Mouse (Mus musculus) cerebellum, postnatal 14 days (tissue): ENCODE measurements around the gene Duoxa1.

Source experiments
- DNase-seq, 2 experiments: peaks; one replicate each; pipeline ENCODE4 v3.0.0; 2021; ENCODE audit warnings: mixed read lengths in 2 of 2

Duoxa1 gene

DNA sequence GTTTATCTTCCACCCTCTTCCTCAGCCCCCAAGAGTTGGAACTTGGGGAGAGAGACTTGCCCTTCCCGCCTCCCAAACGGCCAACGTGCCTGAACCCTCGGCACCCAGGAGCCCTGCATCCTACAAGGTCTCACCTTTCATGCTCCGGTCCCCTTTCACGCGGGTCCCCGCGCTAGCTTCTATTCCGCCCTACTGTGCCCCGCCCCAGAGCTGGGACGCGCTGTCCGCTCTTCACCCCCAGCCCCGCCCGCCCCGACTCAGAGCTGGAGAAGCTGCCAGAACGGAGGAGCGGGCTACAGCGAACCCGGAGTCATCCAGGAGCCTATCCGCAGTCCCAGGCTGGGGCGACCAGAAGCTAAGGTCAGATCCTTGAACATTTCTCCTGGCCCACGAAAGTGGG lies at the start of gene Duoxa1:
Duoxa1 (minus strand) TSS at position 195 of the 400 bp plus-strand sequence.
- DNase-seq: peak in 1 of 2 experiments; percentile 25

- peak; percentile 58 to 61 for DNase-seq
Observed at GRCm38 (mm10) chr2:122362622-122363523, 49.3 kb upstream of the Duoxa1 start.

DNA sequence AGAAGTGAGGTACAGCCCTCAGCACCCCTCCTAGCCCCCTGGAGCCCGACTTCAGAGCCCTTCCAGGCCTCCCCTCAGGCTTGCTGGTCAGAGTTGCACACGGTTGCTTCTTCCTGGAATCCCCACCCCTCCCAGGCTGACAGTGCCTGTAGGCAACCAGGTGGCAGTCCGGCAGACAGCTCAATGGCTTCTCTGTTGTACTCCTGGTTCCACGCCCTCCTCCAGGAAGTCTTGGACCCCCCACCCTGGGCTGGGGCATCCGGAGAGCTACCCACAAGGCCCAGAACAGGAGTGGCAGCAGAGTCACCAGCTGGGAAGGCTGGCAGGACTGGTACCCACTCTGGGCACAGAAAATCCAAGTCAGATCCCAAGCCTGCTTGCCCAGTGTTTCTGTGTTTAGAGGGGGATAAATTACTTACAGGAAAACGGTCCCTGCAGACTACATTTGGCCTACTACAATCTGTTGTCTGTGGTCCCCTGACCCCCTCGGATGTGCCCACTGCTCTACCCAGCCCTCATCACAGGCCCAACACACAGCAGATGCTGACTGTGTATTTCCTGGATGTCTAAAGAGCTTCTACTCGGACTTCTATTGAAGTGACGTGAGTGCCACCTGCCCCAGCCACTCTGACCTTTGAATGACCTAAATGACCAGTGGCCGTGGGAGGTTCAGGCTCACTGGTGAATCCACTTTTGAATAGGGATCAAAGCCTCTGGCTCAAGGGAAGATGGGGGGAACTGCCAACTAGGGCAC lies 48.5 kb upstream of the Duoxa1 start:
- peak; percentile 65 to 75 for DNase-seq

GRCm38 (mm10) chr2:122361181-122361580 lies 47.7 kb upstream of the Duoxa1 start:
- DNase-seq: peak in 1 of 2 experiments; percentile 35

DNA sequence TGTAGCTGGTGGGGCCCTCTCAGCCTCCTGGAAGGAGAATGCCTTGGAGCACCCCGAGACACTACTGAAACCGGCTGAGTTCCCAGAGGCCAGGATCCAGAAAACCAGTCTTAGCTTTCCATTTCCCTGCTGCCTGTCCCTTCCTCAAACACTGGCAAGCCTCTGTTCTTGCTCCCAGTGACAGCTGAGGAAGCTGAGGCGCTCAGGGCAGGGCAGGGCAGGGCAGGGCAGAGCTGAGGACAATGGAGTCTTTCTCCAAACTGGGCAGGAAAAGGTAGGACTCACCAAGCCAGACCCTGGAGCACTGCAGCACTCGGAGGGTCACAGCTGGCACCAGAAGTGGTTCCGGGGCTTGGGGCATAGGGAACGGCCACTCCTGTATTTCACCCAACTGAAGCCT lies 46.8 kb upstream of the Duoxa1 start:
- peak in 1 of 2 experiments; percentile 20 for DNase-seq

- DNase-seq: peak; percentile 28 to 37
Observed at GRCm38 (mm10) chr2:122356187-122356586, 42.7 kb upstream of the Duoxa1 start.

GRCm38 (mm10) chr2:122355389-122355788 lies 41.9 kb upstream of the Duoxa1 start:
- DNase-seq: peak in 1 of 2 experiments; percentile 27

DNA sequence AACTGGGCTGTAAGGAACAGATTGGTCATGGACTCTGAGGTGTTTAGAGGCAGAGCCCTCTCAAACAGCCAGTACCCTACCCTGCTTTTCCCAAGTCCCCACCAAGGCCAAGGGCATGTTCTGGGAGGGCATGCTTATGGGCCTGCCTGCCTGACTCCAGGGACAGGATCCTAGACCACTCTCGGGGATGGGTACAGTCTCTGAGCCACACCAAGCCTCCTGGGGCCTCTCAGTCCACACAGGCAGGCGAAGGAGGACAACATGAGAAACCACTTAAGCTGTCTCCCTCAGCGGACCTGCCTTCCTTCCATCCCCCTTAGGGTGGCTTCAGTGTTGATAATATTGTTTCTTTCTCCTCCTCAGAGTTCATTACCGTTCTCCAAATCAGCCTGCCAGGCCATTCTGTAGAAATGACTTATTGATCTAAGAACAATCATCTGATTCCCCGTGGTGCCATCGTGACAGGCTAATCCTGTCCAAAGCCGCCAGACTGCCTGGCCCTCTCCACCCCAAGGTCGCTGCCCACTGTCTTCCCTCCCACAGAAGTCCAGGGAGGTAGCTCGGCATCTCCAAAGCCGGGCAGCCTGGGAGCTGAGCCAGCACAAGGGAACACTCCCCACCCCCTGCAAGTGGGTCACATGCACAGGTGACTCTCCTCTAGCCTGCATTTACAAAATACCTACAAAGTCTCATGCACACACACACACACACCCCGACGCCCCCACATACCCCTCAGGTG lies 40.8 kb upstream of the Duoxa1 start:
- DNase-seq: peak; percentile 66 to 72

- peak; percentile 33 to 36 for DNase-seq
Observed at GRCm38 (mm10) chr2:122353765-122354164, 40.2 kb upstream of the Duoxa1 start.

GRCm38 (mm10) chr2:122352992-122353391 lies 39.5 kb upstream of the Duoxa1 start:
- peak; percentile 52 to 67 for DNase-seq

- peak; percentile 76 to 83 for DNase-seq
Observed at GRCm38 (mm10) chr2:122351931-122352329, 38.4 kb upstream of the Duoxa1 start.

DNA sequence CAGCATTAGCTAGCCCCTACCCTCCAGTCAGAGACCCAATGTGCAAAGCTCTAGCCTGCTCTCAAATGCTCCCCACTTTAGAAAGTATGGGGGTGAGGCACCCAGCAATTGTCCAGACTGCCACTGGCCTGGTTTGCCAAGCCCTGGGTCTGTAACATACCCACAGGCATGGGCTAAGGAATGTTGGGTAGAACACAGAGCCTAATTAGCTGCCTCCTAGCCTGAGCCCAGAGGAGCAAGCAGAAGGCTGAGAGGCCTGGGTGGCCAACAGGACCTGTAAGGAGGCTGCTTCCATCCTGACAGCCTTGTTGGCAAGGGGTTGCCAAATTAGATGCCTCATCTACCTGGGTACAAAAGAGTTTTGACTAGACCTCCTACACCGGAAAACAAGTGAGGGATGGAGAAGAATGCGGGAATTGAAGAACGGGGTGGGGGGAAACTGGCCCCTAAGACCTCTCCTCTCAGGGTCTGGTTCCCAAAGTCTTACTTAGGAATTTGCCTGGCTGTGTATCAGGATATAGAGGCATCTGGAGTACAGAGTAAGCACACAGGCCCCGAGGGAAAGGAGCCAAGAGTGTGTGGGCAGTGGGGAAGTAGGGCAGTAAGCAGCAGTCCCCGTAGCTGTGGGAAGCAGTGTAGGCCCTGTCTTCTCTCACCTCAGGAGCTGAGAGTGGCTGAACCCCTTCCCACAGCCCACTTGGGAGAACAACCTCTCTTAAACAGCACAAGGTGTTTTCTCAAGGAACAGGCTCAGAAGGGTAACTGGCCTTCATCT lies 37.8 kb upstream of the Duoxa1 start:
- DNase-seq: peak; percentile 50 to 56

- peak; percentile 41 to 66 for DNase-seq
Observed at GRCm38 (mm10) chr2:122349136-122349785, 35.7 kb upstream of the Duoxa1 start.

GRCm38 (mm10) chr2:122348531-122349131 lies 35.1 kb upstream of the Duoxa1 start:
- peak; percentile 94 to 95 for DNase-seq

DNA sequence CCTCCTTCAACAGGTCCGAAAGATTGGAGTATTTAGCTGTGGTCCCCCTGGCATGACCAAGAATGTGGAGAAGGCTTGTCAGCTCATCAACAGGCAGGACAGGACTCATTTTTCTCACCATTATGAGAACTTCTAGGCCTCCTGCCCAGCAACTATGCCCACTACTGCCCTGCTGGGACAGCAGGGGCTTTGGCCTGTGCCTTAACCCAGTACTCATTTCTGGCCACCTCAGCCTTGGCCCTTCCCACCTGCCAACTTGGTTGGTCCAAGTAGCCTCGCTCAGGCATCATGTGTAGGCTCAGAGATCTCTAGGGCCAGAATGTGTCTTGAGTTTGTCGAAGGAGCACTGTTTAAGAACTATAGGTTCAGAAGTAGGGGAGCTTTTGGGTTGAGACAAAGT lies 33.7 kb upstream of the Duoxa1 start:
- peak; percentile 32 to 44 for DNase-seq

DNA sequence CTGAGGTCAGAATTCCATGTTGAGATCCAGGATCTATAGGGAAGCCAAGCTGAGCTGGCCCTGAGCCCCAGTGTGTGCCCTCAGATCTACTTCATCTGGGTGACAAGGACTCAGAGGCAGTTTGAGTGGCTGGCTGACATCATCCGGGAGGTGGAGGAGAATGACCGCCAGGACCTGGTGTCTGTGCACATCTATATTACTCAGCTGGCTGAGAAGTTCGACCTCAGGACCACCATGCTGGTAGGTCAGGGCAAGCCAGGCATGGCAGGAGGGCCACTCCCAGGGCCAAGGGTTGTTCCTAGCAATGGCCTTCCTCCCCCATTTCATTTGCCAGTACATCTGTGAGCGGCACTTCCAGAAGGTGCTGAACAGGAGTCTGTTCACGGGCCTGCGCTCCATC lies 32.6 kb upstream of the Duoxa1 start:
- peak; percentile 39 to 51 for DNase-seq

- peak; percentile 57 to 63 for DNase-seq
Observed at GRCm38 (mm10) chr2:122345106-122345893, 31.8 kb upstream of the Duoxa1 start.

DNA sequence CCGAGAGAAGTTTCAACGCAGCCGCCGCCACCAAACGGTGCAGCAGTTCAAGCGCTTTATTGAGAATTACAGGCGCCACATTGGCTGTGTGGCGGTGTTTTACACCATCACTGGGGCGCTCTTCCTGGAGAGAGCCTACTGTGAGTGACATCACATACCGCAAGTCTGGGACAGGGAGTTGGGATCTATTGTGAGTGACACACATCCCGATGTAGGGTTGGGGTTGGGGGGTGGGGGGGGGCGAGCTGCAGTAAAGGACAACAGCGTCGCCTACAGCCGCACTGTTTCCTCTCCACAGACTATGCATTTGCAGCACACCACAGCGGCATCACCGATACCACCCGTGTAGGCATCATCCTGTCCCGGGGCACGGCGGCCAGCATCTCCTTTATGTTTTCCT lies 23.8 kb upstream of the Duoxa1 start:
- DNase-seq: no peak

DNA sequence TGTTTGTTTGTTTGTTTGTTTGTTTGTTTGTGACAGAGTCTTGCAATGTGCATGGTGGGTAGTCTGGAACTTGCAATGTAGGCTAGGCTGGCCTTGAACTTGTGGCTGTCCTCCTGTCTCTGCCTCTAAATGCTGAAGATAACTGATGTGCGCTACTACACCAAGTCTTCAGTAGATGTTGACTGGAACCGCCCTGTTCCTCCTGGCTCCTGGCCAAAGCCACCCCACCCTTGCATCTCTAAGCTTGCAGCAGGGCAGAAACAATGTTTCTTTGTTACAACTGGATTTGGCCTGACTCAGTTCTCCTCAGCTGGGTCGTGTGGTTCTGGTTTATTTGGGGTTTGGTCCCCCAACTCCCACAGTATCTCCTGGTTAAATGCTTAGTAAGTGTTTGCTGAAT lies 20.6 kb upstream of the Duoxa1 start:
- DNase-seq: peak in 1 of 2 experiments; percentile 41

- no peak for DNase-seq
Observed at GRCm38 (mm10) chr2:122332222-122332621, 18.7 kb upstream of the Duoxa1 start.
